ENCODE assay signal across 10 mouse cellular contexts in the genomic region with DNA sequence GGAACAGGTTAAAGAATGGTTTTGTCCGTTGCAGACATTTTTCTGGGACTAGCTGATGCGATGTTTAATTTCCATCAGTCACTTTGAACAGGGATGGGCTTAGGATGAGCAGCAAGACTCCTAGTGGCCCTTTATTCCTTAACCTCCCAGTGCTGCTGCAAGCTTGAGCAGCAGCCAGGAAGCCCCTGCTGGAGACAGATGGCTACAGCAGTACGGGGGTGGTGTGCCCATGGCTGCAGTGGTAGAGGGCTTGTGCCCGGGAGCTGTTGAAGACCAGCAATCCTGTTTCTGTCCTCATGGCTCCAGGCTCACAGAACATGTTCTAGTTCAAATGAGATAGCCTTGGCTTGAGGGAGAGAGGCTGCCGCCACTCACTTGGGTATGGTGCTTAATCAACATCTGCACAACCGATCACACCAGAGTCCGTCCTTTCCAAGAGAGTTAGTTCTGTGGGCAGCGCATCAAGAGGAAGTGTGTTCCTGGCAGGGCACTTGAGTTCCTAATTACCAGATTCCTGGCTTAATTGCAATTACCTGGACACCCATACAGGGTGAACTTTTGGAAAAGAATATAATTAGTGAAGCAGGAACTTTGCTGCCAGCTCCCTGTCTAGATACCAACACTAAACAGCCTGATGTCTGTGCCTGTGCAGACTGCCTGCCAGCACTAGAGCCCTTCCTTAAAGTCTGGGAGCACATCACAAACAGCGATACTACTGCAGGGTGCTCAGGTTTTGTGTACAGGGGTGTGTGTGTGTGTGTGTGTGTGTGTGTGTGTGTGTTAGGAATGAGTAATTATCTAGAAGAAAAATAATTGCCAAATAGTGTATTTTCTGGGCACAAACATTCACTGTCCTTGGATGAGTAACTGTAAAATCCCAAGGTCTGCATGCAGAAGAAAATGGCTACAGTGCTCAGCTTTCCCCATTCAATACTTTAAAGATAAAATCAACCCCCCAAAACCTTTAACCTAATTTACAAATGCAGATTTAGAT.
DNase-seq lines count a peak whose midpoint lies in the region; ATAC-seq lines count a peak whose summit lies in the region.
"Had no signal": no experiment of that assay in that cellular context is flagged by ENCODE, and none has a peak within 500 bp of the region (broad histone marks: within the 10 kb centered on the region; RNA-seq: fewer than 3 reads in every experiment).

No protein-coding gene starts in this region.

- no peaks in the 10 kb centered on the region for H3K9me3 ChIP-seq in kidney, embryonic 15.5 days (replicated peaks)
- H3K9me3 ChIP-seq: limb, embryonic 15.5 days had no signal

- H3K27ac ChIP-seq in kidney, embryonic 15.5 days, result no peak overlapping the region
- H3K27ac ChIP-seq: limb, embryonic 15.5 days had no signal

- no peak overlapping the region for H3K4me2 ChIP-seq in kidney, embryonic 15.5 days
- H3K4me2 ChIP-seq: heart, embryonic 11.5 days; limb, embryonic 15.5 days had no signal

- ATAC-seq in kidney, embryonic 15.5 days (replicated peaks; ENCODE audit: low FRiP score), result 0 out of 2 replicates have a peak, but pooled peaks have one; percentile 26

- peak; percentile 43 for DNase-seq in adrenal gland, postnatal 14 days
- DNase-seq in adrenal gland, postnatal 25 days, result no peak
- DNase-seq in kidney, postnatal 14 days, result no peak
- peak; percentile 13 for DNase-seq in thymus, postnatal 0 days (ENCODE audit: low spot score)
- no peak for DNase-seq in thymus, postnatal 10 days (ENCODE audit: low spot score in 2 of 2)
- no peak for DNase-seq in embryo, embryonic 11 days
- no peak for DNase-seq in ovary, postnatal 36 days (ENCODE audit: low spot score)

- no peak overlapping the region for H3K9ac ChIP-seq in kidney, embryonic 15.5 days
- H3K9ac ChIP-seq: limb, embryonic 15.5 days had no signal

- 74% methylated on average over 9 of the region's 9 CpGs for WGBS in kidney, embryonic 15.5 days

- peaks cover 53% of the 10 kb centered on the region for H3K4me1 ChIP-seq in kidney, embryonic 15.5 days

- H3K36me3 ChIP-seq in kidney, embryonic 15.5 days, result no peaks in the 10 kb centered on the region
- H3K36me3 ChIP-seq: limb, embryonic 15.5 days had no signal

- H3K4me3 ChIP-seq in kidney, embryonic 15.5 days (replicated peaks), result no peak overlapping the region
- H3K4me3 ChIP-seq: limb, embryonic 15.5 days had no signal

- H3K27me3 ChIP-seq in kidney, embryonic 15.5 days, result no peaks in the 10 kb centered on the region
- H3K27me3 ChIP-seq: limb, embryonic 15.5 days had no signal

Comparison
In these comparisons a context has a peak if more than half of its experiments do, and no peak if none do; other contexts are left out.
1. DNase-seq: peak in adrenal gland, postnatal 14 days (single experiment) and thymus, postnatal 0 days (single experiment); none in adrenal gland, postnatal 25 days (single experiment), kidney, postnatal 14 days (single experiment), thymus, postnatal 10 days (0 of 2), embryo, embryonic 11 days (single experiment) and ovary, postnatal 36 days (single experiment).